Mouse (Mus musculus): Measurements from ENCODE around the gene Rnh1.

Gene Rnh1

GRCm38 (mm10) chr7:141164397-141164796 lies 8.3 kb downstream of the Rnh1 start:
- WGBS: 93% methylated on average over 7 of the region's 7 CpGs

- 81% methylated on average over 9 of the region's 9 CpGs for WGBS
Observed at GRCm38 (mm10) chr7:141155362-141155761, 17.3 kb downstream of the Rnh1 start.

GRCm38 (mm10) chr7:141148639-141149038 lies 24.0 kb downstream of the Rnh1 start:
- WGBS: 82% methylated on average over 4 of the region's 4 CpGs

GRCm38 (mm10) chr7:141147044-141147443 lies 25.6 kb downstream of the Rnh1 start:
- 71% methylated on average over 6 of the region's 6 CpGs for WGBS

- WGBS: 84% methylated on average over 12 of the region's 12 CpGs
Observed at GRCm38 (mm10) chr7:141146043-141146595, 26.5 kb downstream of the Rnh1 start.

GRCm38 (mm10) chr7:141145403-141145802 lies 27.3 kb downstream of the Rnh1 start:
- 74% methylated on average over 1 of the region's 1 CpGs for WGBS

- WGBS: 63% methylated on average over 3 of the region's 3 CpGs
Observed at GRCm38 (mm10) chr7:141144650-141145049, 28.0 kb downstream of the Rnh1 start.

- 56% methylated on average over 2 of the region's 2 CpGs for WGBS
Observed at GRCm38 (mm10) chr7:141143861-141144260, 28.8 kb downstream of the Rnh1 start.

- 59% methylated on average over 5 of the region's 5 CpGs for WGBS
Observed at GRCm38 (mm10) chr7:141143112-141143511, 29.5 kb downstream of the Rnh1 start.

GRCm38 (mm10) chr7:141141326-141141725 lies 31.3 kb downstream of the Rnh1 start:
- WGBS: 95% methylated on average over 4 of the region's 4 CpGs

GRCm38 (mm10) chr7:141131904-141132755 lies 40.5 kb downstream of the Rnh1 start:
- WGBS: 58% methylated on average over 12 of the region's 12 CpGs

GRCm38 (mm10) chr7:141131024-141131820 lies 41.4 kb downstream of the Rnh1 start:
- under 1% methylated on average over 59 of the region's 59 CpGs for WGBS

GRCm38 (mm10) chr7:141123517-141123856 lies 49.2 kb downstream of the Rnh1 start:
- 2% methylated on average over 15 of the region's 15 CpGs for WGBS

- 2% methylated on average over 29 of the region's 29 CpGs for whole genome bisulfite sequencing
Observed at GRCm38 (mm10) chr7:141122689-141123516, 49.8 kb downstream of the Rnh1 start.

- 45% methylated on average over 14 of the region's 14 CpGs for WGBS
Observed at GRCm38 (mm10) chr7:141122245-141122644, 50.4 kb downstream of the Rnh1 start, which contains the start of gene Ptdss2. Gene Ptdss2 (plus strand): TSS chr7:141122382.

GRCm38 (mm10) chr7:141121051-141121531 lies 51.6 kb downstream of the Rnh1 start:
- 80% methylated on average over 5 of the region's 5 CpGs for WGBS

GRCm38 (mm10) chr7:141120605-141121004 lies 52.1 kb downstream of the Rnh1 start:
- 76% methylated on average over 3 of the region's 3 CpGs for WGBS

- 76% methylated on average over 3 of the region's 3 CpGs for WGBS
Observed at GRCm38 (mm10) chr7:141119487-141119886, 53.2 kb downstream of the Rnh1 start.

- WGBS: 42% methylated on average over 9 of the region's 9 CpGs
Observed at GRCm38 (mm10) chr7:141117636-141118035, 55.0 kb downstream of the Rnh1 start, which contains the start of gene Ano9. Gene Ano9 (minus strand): TSS chr7:141117806.

- 87% methylated on average over 9 of the region's 9 CpGs for WGBS
Observed at GRCm38 (mm10) chr7:141115874-141116273, 56.8 kb downstream of the Rnh1 start.

All from cerebral cortex, adult 2 months (tissue).